Mouse (Mus musculus): ENCODE results near the gene Catip.

Gene Catip

GRCm38 (mm10) chr1:74400531-74400930 lies 38.6 kb downstream of the Catip start:
- DNase-seq (ENCODE audit: low spot score), result no peak

GRCm38 (mm10) chr1:74401015-74401702 lies 39.3 kb downstream of the Catip start:
- DNase-seq (ENCODE audit: low spot score), result no peak

GRCm38 (mm10) chr1:74404206-74404605 lies 42.3 kb downstream of the Catip start:
- DNase-seq (ENCODE audit: low spot score), result no peak

- no peak for DNase-seq (ENCODE audit: low spot score)
Observed at GRCm38 (mm10) chr1:74408589-74409504, 46.9 kb downstream of the Catip start, which contains the start of gene Vil1. Gene Vil1 (plus strand): TSS chr1:74409376.

GRCm38 (mm10) chr1:74411753-74412325 lies 49.9 kb downstream of the Catip start:
- DNase-seq (ENCODE audit: low spot score), result no peak

GRCm38 (mm10) chr1:74412711-74413110 lies 50.8 kb downstream of the Catip start:
- no peak for DNase-seq (ENCODE audit: low spot score)

- no peak for DNase-seq (ENCODE audit: low spot score)
Observed at GRCm38 (mm10) chr1:74415143-74415542, 53.2 kb downstream of the Catip start.
